In the genomic region with DNA sequence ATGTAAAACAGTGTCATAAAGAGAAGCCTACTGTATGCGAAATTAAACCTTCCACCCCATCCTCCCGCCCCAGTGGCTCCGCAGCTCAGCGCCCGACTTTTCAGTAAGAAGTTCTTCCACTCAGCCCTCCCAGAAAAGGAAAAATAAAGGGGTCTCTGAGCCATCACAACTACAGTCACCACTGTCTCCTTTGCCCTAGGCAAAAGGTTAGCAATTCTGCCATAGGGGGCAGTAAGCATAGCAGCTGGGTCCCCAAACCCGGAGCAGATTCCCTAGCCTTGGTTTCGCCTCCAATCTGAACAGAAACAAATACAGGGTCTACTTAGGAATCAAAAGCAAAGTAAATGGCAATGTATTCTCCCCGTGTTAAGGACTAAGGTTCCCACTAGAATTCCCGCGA, we compare ENCODE assay signal across 8 mouse cellular contexts.
A peak's percentile ranks its signal among the peaks of the same experiment; 100 is the strongest.
DNase-seq lines count a peak whose midpoint lies in the region.

No protein-coding gene starts in this region.

- DNase-seq in cerebellum, postnatal 10 days = peak; percentile 14 to 17
- no peak for DNase-seq in cerebellum, adult 11-12 months
- DNase-seq in right cerebral cortex, postnatal 10 days (ENCODE audit: low spot score in 2 of 2) = peak; percentile 23 to 30
- no peak for DNase-seq in right cerebral cortex, postnatal 14 days
- peak; percentile 23 for DNase-seq in mesoderm, embryonic 11.5 days (ENCODE audit: low read depth, low spot score)
- DNase-seq in thymus, adult 18-20 months = no peak
- no peak for DNase-seq in thymus, postnatal 14 days
- no peak for DNase-seq in spleen, adult 12 weeks (ENCODE audit: low spot score)

Comparison
In these comparisons a context has a peak if more than half of its experiments do, and no peak if none do; other contexts are left out.
1. DNase-seq: peak in cerebellum, postnatal 10 days (2 of 2), right cerebral cortex, postnatal 10 days (2 of 2) and mesoderm, embryonic 11.5 days (single experiment); none in cerebellum, adult 11-12 months (single experiment), right cerebral cortex, postnatal 14 days (single experiment), thymus, adult 18-20 months (0 of 2), thymus, postnatal 14 days (single experiment) and spleen, adult 12 weeks (single experiment).